Mouse (Mus musculus) left cerebral cortex, adult 9 months (tissue): ENCODE measurements around the gene Rnf41.

ENCODE experiments used
- DNase-seq, 2 experiments: peaks; one replicate each; pipeline ENCODE4 v3.0.0; 2022; ENCODE audit warnings: low spot score in 2 of 2

Rnf41 gene

GRCm38 (mm10) chr10:128385902-128386301 is 25.6 kb upstream of the Rnf41 start:
- DNase-seq = no peak

- no peak for DNase-seq
Measured at GRCm38 (mm10) chr10:128388941-128389340, 22.5 kb upstream of the Rnf41 start.

- DNase-seq = no peak
Measured at GRCm38 (mm10) chr10:128389570-128389969, 21.9 kb upstream of the Rnf41 start.

- no peak for DNase-seq
Measured at GRCm38 (mm10) chr10:128390366-128390765, 21.1 kb upstream of the Rnf41 start.

GRCm38 (mm10) chr10:128391850-128392249 is 19.6 kb upstream of the Rnf41 start:
- no peak for DNase-seq

- DNase-seq = no peak
Measured at GRCm38 (mm10) chr10:128396017-128396673, 15.3 kb upstream of the Rnf41 start.

GRCm38 (mm10) chr10:128396716-128397264 is 14.7 kb upstream of the Rnf41 start:
- DNase-seq = no peak

GRCm38 (mm10) chr10:128397466-128397865 is 14.0 kb upstream of the Rnf41 start:
- DNase-seq = no peak

- no peak for DNase-seq
Measured at GRCm38 (mm10) chr10:128400338-128400737, 11.1 kb upstream of the Rnf41 start.

- no peak for DNase-seq
Measured at GRCm38 (mm10) chr10:128401056-128401455, 10.4 kb upstream of the Rnf41 start, which contains the start of gene Slc39a5. Slc39a5 (minus strand) TSS chr10:128401229.

- DNase-seq = no peak
Measured at GRCm38 (mm10) chr10:128401638-128402037, 9.8 kb upstream of the Rnf41 start.

GRCm38 (mm10) chr10:128403931-128404330 is 7.5 kb upstream of the Rnf41 start:
- no peak for DNase-seq

- DNase-seq = peak in 1 of 2 experiments; percentile 60
Measured at GRCm38 (mm10) chr10:128408591-128409535, 2.6 kb upstream of the Rnf41 start.

GRCm38 (mm10) chr10:128409692-128410559 is 1.5 kb upstream of the Rnf41 start:
- DNase-seq = peak; percentile 94 to 99

GRCm38 (mm10) chr10:128410560-128410845 is 954 bp upstream of the Rnf41 start:
- DNase-seq = no peak

GRCm38 (mm10) chr10:128412055-128412381 is 561 bp downstream of the Rnf41 start:
- no peak for DNase-seq

- DNase-seq = no peak
Measured at GRCm38 (mm10) chr10:128412558-128412957, 1.1 kb downstream of the Rnf41 start.

GRCm38 (mm10) chr10:128413076-128413475 is 1.6 kb downstream of the Rnf41 start:
- no peak for DNase-seq

- DNase-seq = no peak
Measured at GRCm38 (mm10) chr10:128414848-128415247, 3.4 kb downstream of the Rnf41 start.

- no peak for DNase-seq
Measured at GRCm38 (mm10) chr10:128422426-128422825, 11.0 kb downstream of the Rnf41 start.

GRCm38 (mm10) chr10:128424604-128425003 is 13.1 kb downstream of the Rnf41 start:
- DNase-seq = no peak

- DNase-seq = no peak
Measured at GRCm38 (mm10) chr10:128425260-128425659, 13.8 kb downstream of the Rnf41 start.
